Mouse (Mus musculus) limb, embryonic 14.5 days (tissue): ENCODE measurements at regions not wholly inside any gene's neighbourhood (a gene's known extent, or its start where the extent isn't known, plus 50 kb on each side); places are given as distances from the start of the nearest gene placed in this dataset.

ENCODE experiments used
- ATAC-seq: fragments of 200-750 bp; cut with Nextera tagmentation; 2 replicates; pipeline ENCODE4 v1.8.0; 2017; ENCODE audit warnings: low read depth, moderate number of reproducible peaks, moderate TSS enrichment; ENCODE audit not compliant: low FRiP score
- DNase-seq: peaks from one replicate; pipeline ENCODE4 v3.0.0-alpha.2; 2015; ENCODE audit warnings: low spot score
- H3K27ac ChIP-seq: fragments of 300-500 bp; sonication (generic); replicated peaks from 2 replicates; pipeline ENCODE4 v1.5.1; 2014; ENCODE audit warnings: low read depth, mild to moderate bottlenecking, low read length, moderate library complexity, mixed read lengths
- H3K27me3 ChIP-seq: fragments of 300-500 bp; sonication (generic); 2 replicates; pipeline ENCODE4 v1.6.1; 2014; ENCODE audit warnings: low read length, mixed read lengths; ENCODE audit not compliant: control insufficient read depth, insufficient read depth
- H3K36me3 ChIP-seq: fragments of 300-500 bp; sonication (generic); 2 replicates; pipeline ENCODE4 v1.6.1; 2014; ENCODE audit warnings: mild to moderate bottlenecking, low read length, moderate library complexity, mixed read lengths; ENCODE audit not compliant: control insufficient read depth, insufficient read depth
- H3K4me1 ChIP-seq: fragments of 300-500 bp; sonication (generic); 2 replicates; pipeline ENCODE4 v1.6.1; 2014; ENCODE audit warnings: antibody characterized with exemption, low read length, mixed read lengths; ENCODE audit not compliant: control insufficient read depth, insufficient read depth
- H3K4me2 ChIP-seq: fragments of 300-500 bp; sonication (generic); replicated peaks from 2 replicates; pipeline ENCODE4 v1.6.1; 2014; ENCODE audit warnings: low read depth, mild to moderate bottlenecking, low read length, moderate library complexity; ENCODE audit not compliant: severe bottlenecking
- H3K4me3 ChIP-seq: fragments of 300-500 bp; sonication (generic); replicated peaks from 2 replicates; pipeline ENCODE4 v1.5.1; 2014; ENCODE audit warnings: low read length
- H3K9ac ChIP-seq: fragments of 300-500 bp; sonication (generic); 2 replicates; pipeline ENCODE4 v1.6.1; 2014; ENCODE audit warnings: mild to moderate bottlenecking, low read depth, low read length, moderate library complexity; ENCODE audit not compliant: severe bottlenecking
- H3K9me3 ChIP-seq: fragments of 300-500 bp; sonication (generic); 2 replicates; pipeline ENCODE4 v1.6.1; 2016; ENCODE audit warnings: low read length; ENCODE audit not compliant: control insufficient read depth
- POLR2A ChIP-seq: fragments of 200-500 bp; IDR thresholded peaks from 2 replicates; pipeline ENCODE4 v1.8.0; 2012; ENCODE audit warnings: inconsistent platforms, mild to moderate bottlenecking, moderate library complexity, borderline replicate concordance; ENCODE audit not compliant: insufficient read depth, insufficient read length; ENCODE audit errors: extremely low read depth
- WGBS: fragments of 180-500 bp; shearing (Covaris S2); extraction: QIAGEN DNeasy Blood & Tissue Kit; methylation state at CpG from one replicate; pipeline ENCODE4 v1.1.7; 2014; 5-methylcytosine and 5-hydroxymethylcytosine counted together

GRCm38 (mm10) chr5:75761459-75762310 is 187.0 kb downstream of the Kit start:
- 80% methylated on average over 11 of the region's 11 CpGs for WGBS
- H3K27ac ChIP-seq, result no peak overlapping the region
- H3K9ac ChIP-seq, result no peak overlapping the region
- no peak for TF ChIP-seq POLR2A
- no peaks in the 10 kb centered on the region for H3K4me1 ChIP-seq
- no peaks in the 10 kb centered on the region for H3K9me3 ChIP-seq
- no peaks in the 10 kb centered on the region for H3K36me3 ChIP-seq
- H3K4me3 ChIP-seq, result no peak overlapping the region
- no peak for ATAC-seq
- H3K4me2 ChIP-seq, result no peak overlapping the region
- DNase-seq, result no peak
- no peaks in the 10 kb centered on the region for H3K27me3 ChIP-seq

DNA sequence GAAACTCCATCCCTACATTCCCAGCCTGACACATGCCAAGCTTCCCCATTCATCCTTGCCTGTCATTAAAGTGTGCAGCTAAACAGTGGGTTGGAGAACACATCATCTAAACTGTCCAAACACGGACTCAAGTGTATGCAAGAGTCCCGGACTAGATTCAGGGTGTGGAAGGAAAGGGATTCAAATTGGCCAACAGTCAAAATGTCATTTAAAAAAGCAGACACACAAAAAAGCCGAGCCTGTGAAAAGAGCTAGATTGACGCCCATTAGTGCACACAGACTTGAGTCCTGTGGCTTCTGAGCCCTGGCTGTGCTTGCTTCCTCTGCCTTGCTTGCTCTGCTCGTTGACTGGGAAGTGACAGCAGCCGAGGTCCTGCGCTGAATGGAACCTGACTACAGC is 181.5 kb downstream of the Kit start:
- TF ChIP-seq POLR2A, result no peak
- 70% methylated on average over 7 of the region's 7 CpGs for WGBS
- ATAC-seq, result no peak

DNA sequence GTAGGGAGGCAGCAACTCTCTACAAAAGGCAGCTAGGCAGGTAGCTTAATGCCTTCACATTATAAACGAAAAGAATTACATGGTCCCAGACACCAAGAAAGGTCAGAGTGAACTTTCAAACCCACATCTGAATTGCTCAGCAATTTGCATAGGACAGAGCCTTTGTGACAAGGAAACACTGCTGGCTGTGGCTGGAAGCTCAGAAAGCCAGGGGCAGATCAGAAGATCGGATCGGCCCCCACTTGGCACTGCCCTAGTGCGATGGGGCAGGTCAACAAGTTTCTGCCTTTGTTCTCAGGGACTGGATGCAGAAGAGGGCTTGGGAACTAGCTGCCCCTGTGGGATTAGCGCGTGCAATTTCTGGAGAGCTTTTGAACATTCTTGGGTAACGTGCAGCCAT is 179.6 kb downstream of the Kit start:
- H3K27me3 ChIP-seq, result no peaks in the 10 kb centered on the region
- ATAC-seq, result no peak
- WGBS, result 81% methylated on average over 7 of the region's 7 CpGs

More for the DNA sequence above, 181.5 kb downstream of the Kit start:
- DNase-seq, result no peak
- Histone ChIP-seq H3K9me3 (no peaks in the 10 kb centered on the region), H3K4me1 (no peaks in the 10 kb centered on the region), H3K27me3 (no peaks in the 10 kb centered on the region), H3K27ac (no peak overlapping the region), H3K4me3 (no peak overlapping the region), H3K4me2 (no peak overlapping the region), H3K36me3 (no peaks in the 10 kb centered on the region), H3K9ac (no peak overlapping the region)

DNA sequence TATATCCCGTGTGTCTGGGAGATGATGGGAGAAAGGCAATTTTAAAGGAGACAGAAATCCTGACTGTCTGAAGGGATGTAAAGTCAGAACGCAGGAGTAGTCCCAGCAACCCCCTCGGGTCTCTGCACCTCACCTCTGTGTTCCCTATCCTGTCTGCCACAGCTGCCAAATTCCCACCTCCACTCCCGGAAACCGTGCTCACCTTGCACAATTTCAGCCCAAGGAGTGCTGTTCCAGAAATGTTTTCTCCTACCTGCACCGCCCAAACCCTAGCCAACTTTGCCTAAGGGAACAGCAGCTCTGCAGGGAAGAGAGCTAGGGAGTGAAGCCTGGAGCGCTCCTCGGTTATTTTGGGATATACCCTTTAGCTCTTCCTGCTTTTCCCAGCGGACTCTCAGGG is 170.6 kb downstream of the Kit start:
- no peak for TF ChIP-seq POLR2A
- no peak overlapping the region for H3K9ac ChIP-seq
- H3K4me3 ChIP-seq, result no peak overlapping the region
- H3K36me3 ChIP-seq, result no peaks in the 10 kb centered on the region
- H3K4me1 ChIP-seq, result peaks cover 11% of the 10 kb centered on the region; the same call in 1 of the 2 replicates
- 56% methylated on average over 9 of the region's 9 CpGs for WGBS
- H3K27ac ChIP-seq, result no peak overlapping the region
- H3K27me3 ChIP-seq, result no peaks in the 10 kb centered on the region
- ATAC-seq (no peak), DNase-seq (no peak)
- H3K9me3 ChIP-seq, result no peaks in the 10 kb centered on the region
- no peak overlapping the region for H3K4me2 ChIP-seq

More for the DNA sequence above, 179.6 kb downstream of the Kit start:
- H3K9ac ChIP-seq, result no peak overlapping the region
- no peak overlapping the region for H3K4me3 ChIP-seq
- H3K4me2 ChIP-seq, result no peak overlapping the region
- H3K36me3 ChIP-seq, result no peaks in the 10 kb centered on the region
- no peak for TF ChIP-seq POLR2A
- H3K27ac ChIP-seq, result no peak overlapping the region
- DNase-seq, result no peak
- H3K9me3 ChIP-seq, result no peaks in the 10 kb centered on the region
- no peaks in the 10 kb centered on the region for H3K4me1 ChIP-seq

DNA sequence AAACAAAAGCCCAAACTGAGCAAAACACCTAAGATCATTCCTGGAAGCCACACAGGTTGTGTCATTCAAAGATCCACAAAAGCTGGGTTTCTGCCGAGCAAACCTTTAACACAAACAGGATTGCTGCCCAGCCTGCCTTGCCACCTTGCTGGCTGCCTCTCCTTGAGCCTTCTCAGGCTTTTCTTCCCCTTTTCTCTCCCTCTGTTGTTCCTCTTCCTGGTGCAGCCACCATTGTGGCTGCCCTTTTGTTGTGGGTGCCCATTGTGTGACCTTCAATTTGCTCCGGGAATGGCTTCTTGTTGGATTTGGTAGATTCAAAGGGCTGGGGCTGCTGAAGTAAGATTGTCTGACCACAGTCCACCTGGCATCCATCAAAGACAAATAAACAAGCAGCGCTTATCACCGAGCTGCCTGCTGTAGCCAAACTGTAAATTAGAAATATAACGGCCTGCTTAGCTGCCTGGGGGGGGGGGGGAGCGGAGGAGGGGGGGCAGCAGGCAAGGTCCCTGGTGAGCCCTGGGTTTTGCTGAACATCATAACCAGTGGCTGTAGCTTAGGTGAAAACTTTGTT is 169.8 kb downstream of the Kit start:
- Histone ChIP-seq H3K27ac (no peak overlapping the region), H3K4me3 (no peak overlapping the region), H3K9me3 (no peaks in the 10 kb centered on the region), H3K4me1 (peaks cover 15% of the 10 kb centered on the region; the same call in 1 of the 2 replicates), H3K4me2 (no peak overlapping the region), H3K36me3 (no peaks in the 10 kb centered on the region), H3K9ac (no peak overlapping the region), H3K27me3 (no peaks in the 10 kb centered on the region)
- WGBS, result 12% methylated on average over 5 of the region's 6 CpGs
- TF ChIP-seq POLR2A, result no peak
- DNase-seq, result no peak
- no peak for ATAC-seq
